Mouse (Mus musculus) forebrain, embryonic 10.5 days (tissue): ENCODE results near the gene Fank1. TPM values are rescaled to one million over a fixed set of nuclear protein-coding genes. Genes with fewer than 3 reads are reported as not detected.

ENCODE experiments used
- DNase-seq: peaks from one replicate; pipeline ENCODE4 v3.0.0-alpha.2; 2017; ENCODE audit warnings: low spot score; ENCODE audit errors: extremely low spot score
- H3K27ac ChIP-seq: fragments of 300-500 bp; sonication (generic); 2 replicates; pipeline ENCODE4 v1.5.1; 2016; ENCODE audit warnings: mild to moderate bottlenecking
- H3K27me3 ChIP-seq: fragments of 300-500 bp; sonication (generic); 2 replicates; pipeline ENCODE4 v1.6.1; 2016; ENCODE audit warnings: mild to moderate bottlenecking; ENCODE audit not compliant: poor library complexity, severe bottlenecking
- H3K36me3 ChIP-seq: fragments of 300-500 bp; sonication (generic); replicated peaks from 2 replicates; pipeline ENCODE4 v1.6.1; 2016; ENCODE audit warnings: mild to moderate bottlenecking, moderate library complexity
- H3K4me1 ChIP-seq: fragments of 300-500 bp; sonication (generic); 2 replicates; pipeline ENCODE4 v1.6.1; 2016
- H3K4me3 ChIP-seq: fragments of 300-500 bp; sonication (generic); 2 replicates; pipeline ENCODE4 v1.5.1; 2016; ENCODE audit warnings: mild to moderate bottlenecking, moderate library complexity
- H3K9me3 ChIP-seq: fragments of 300-500 bp; sonication (generic); 2 replicates; pipeline ENCODE4 v1.6.1; 2016; ENCODE audit warnings: mild to moderate bottlenecking, moderate library complexity
- WGBS: fragments of 180-500 bp; shearing (Covaris S2); methylation state at CpG from one replicate; pipeline ENCODE4 v1.1.7; 2016; 5-methylcytosine and 5-hydroxymethylcytosine counted together
- polyA plus RNA-seq: library from polyadenylated mRNA; unstranded; fragments of >200 nt; fragmentation: Nextera tagmentation; extraction: Ambion mirVana; gene quantifications from 2 replicates; pipeline ENCODE4 v1.2.1, GENCODE M21; 2016

The Fank1 gene
- polyA plus RNA-seq, 1 experiment from 2014 or later: 1.0 TPM

GRCm38 (mm10) chr7:133923994-133924393, 147.3 kb downstream of the Fank1 start:
- Histone ChIP-seq H3K27me3 (no peaks in the 10 kb centered on the region), H3K9me3 (no peaks in the 10 kb centered on the region), H3K27ac (no peak overlapping the region), H3K4me1 (0 out of 2 replicates have a peak, but pooled peaks cover 3% of the 10 kb centered on the region), H3K36me3 (no peaks in the 10 kb centered on the region), H3K4me3 (no peak overlapping the region)
- DNase-seq: no peak
- WGBS: 77% methylated on average over 6 of the region's 6 CpGs

- DNase-seq: no peak
- H3K4me1 ChIP-seq: 0 out of 2 replicates have a peak, but pooled peaks cover 3% of the 10 kb centered on the region
- 65% methylated on average over 2 of the region's 2 CpGs for WGBS
- H3K27ac ChIP-seq: no peak overlapping the region
- no peak overlapping the region for H3K4me3 ChIP-seq
- no peaks in the 10 kb centered on the region for H3K36me3 ChIP-seq
- no peaks in the 10 kb centered on the region for H3K9me3 ChIP-seq
- no peaks in the 10 kb centered on the region for H3K27me3 ChIP-seq
Measured at GRCm38 (mm10) chr7:133925771-133926170, 149.1 kb downstream of the Fank1 start.

DNA sequence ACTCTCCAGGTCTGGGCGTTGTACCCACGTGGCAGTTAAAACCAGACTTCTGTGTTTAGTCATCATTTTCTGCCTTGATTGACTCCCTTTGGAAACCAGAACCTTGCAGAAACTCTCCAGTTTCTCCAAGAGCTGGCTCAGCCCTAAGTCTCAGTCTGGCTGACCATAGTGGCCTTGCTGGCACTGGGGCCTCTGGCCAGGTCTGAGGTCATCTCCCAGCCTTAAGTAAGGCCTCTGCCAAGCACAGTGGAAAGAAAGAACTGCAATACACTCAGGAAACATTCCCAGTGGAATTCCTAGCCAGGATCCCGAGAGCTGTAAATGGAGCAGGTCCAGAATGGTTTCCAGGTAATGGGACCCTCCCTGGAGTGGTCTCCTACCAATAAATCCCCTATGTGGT, 152.3 kb downstream of the Fank1 start:
- Histone ChIP-seq H3K4me1 (peaks cover 15% of the 10 kb centered on the region), H3K4me3 (no peak overlapping the region), H3K27me3 (no peaks in the 10 kb centered on the region), H3K36me3 (no peaks in the 10 kb centered on the region), H3K9me3 (no peaks in the 10 kb centered on the region), H3K27ac (no peak overlapping the region)
- no peak for DNase-seq
- 91% methylated on average over 3 of the region's 3 CpGs for WGBS

Other genes starting within 250 kb of the Fank1 start
- not detected in 2 replicates for gene Tex36, start 174.7 kb upstream of the Fank1 start, polyA plus RNA-seq
- 26.9 and 27.8 TPM in 2 replicates for gene Edrf1, start 139.3 kb upstream of the Fank1 start, polyA plus RNA-seq
- gene Mmp21, start 96.8 kb upstream of the Fank1 start, polyA plus RNA-seq: not detected in 2 replicates
- 215 and 222 TPM in 2 replicates for gene Bccip, start 67.5 kb upstream of the Fank1 start, polyA plus RNA-seq
- 35.1 and 41.9 TPM in 2 replicates for gene Uros, start 66.8 kb upstream of the Fank1 start, polyA plus RNA-seq
- gene Dhx32, start 5.9 kb downstream of the Fank1 start, polyA plus RNA-seq: 79.9 and 85.4 TPM in 2 replicates